Mouse (Mus musculus): Measurements from ENCODE around the gene H2al1j. TPM values are rescaled to one million over a fixed set of nuclear protein-coding genes. Genes with fewer than 3 reads are reported as not detected.
"Not testable (repeated sequence)": the region's sequence is repeated elsewhere in the genome, so short reads cannot be mapped to it uniquely, and the experiment has no call there.

Gene H2al1j
- not detected for total RNA-seq (2021)
- long read RNA-seq, experiment 1 = 0 reads
- long read RNA-seq, experiment 2 = 0 reads

GRCm38 (mm10) chrX:11327522-11327921, at the start of gene H2al1j:
TSS of gene H2al1j (plus strand) at chrX:11327822.
- not testable (repeated sequence) for DNase-seq

- no peak for DNase-seq
Observed at GRCm38 (mm10) chrX:11280741-11281140, 46.9 kb upstream of the H2al1j start.

GRCm38 (mm10) chrX:11288306-11288882, 39.2 kb upstream of the H2al1j start:
- no peak for DNase-seq

GRCm38 (mm10) chrX:11289244-11289643, 38.4 kb upstream of the H2al1j start:
- no peak for DNase-seq

- not testable (repeated sequence) for DNase-seq
Observed at GRCm38 (mm10) chrX:11298957-11299356, 28.7 kb upstream of the H2al1j start, which contains the start of gene H2al1a. TSS of gene H2al1a (plus strand) at chrX:11299257.

GRCm38 (mm10) chrX:11302132-11302531, 25.5 kb upstream of the H2al1j start, which contains the start of gene H2al1b:
TSS of gene H2al1b (plus strand) at chrX:11302432.
- DNase-seq = not testable (repeated sequence)

- DNase-seq = not testable (repeated sequence)
Observed at GRCm38 (mm10) chrX:11305355-11305754, 22.3 kb upstream of the H2al1j start, which contains the start of gene H2al1c. TSS of gene H2al1c (plus strand) at chrX:11305655.

GRCm38 (mm10) chrX:11308524-11308923, 19.1 kb upstream of the H2al1j start, which contains the start of gene H2al1d:
TSS of gene H2al1d (plus strand) at chrX:11308824.
- DNase-seq = not testable (repeated sequence)

- DNase-seq = not testable (repeated sequence)
Observed at GRCm38 (mm10) chrX:11311634-11312033, 16.0 kb upstream of the H2al1j start, which contains the start of gene H2al1e. TSS of gene H2al1e (plus strand) at chrX:11311934.

GRCm38 (mm10) chrX:11314858-11315257, 12.8 kb upstream of the H2al1j start, which contains the start of gene H2al1f:
TSS of gene H2al1f (plus strand) at chrX:11315158.
- DNase-seq = not testable (repeated sequence)

GRCm38 (mm10) chrX:11317956-11318355, 9.7 kb upstream of the H2al1j start, which contains the start of gene H2al1g:
TSS of gene H2al1g (plus strand) at chrX:11318256.
- DNase-seq = not testable (repeated sequence)

- not testable (repeated sequence) for DNase-seq
Observed at GRCm38 (mm10) chrX:11321192-11321591, 6.4 kb upstream of the H2al1j start, which contains the start of gene H2al1h. TSS of gene H2al1h (plus strand) at chrX:11321492.

- not testable (repeated sequence) for DNase-seq
Observed at GRCm38 (mm10) chrX:11324359-11324758, 3.3 kb upstream of the H2al1j start, which contains the start of gene H2al1i. TSS of gene H2al1i (plus strand) at chrX:11324659.

- no peak for DNase-seq
Observed at GRCm38 (mm10) chrX:11345762-11346161, 18.1 kb downstream of the H2al1j start.

GRCm38 (mm10) chrX:11346756-11347155, 19.1 kb downstream of the H2al1j start:
- no peak for DNase-seq

- no peak for DNase-seq
Observed at GRCm38 (mm10) chrX:11360823-11361222, 33.2 kb downstream of the H2al1j start.

GRCm38 (mm10) chrX:11361261-11361660, 33.6 kb downstream of the H2al1j start:
- DNase-seq = no peak

- no peak for DNase-seq
Observed at GRCm38 (mm10) chrX:11363890-11364289, 36.3 kb downstream of the H2al1j start.

GRCm38 (mm10) chrX:11365151-11365550, 37.5 kb downstream of the H2al1j start:
- DNase-seq = no peak

All from gastrocnemius, postnatal 25 days (tissue).